Comparison of ENCODE assay signal across 9 mouse cellular contexts in the genomic region with DNA sequence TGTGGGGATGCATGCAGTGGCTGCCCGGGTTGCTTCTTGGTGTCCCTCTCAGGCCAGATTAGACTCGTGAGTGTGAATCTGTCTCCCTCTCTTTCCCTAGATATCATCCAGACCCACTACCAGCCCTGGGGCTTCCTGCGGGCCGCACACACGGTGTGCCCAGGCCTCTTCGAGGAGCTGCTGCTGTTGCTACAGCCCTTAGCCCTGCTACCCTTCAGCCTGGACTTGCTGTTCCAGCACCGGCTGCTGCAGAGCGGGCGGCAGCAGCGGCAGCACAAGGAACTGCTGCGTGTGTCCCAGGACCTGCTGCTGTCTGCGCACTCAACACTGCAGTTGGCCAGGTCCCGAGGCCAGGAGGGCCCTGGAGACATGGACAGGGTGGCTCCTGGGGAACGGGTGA. TPM values are rescaled to one million over a fixed set of nuclear protein-coding genes. Genes with fewer than 3 reads are reported as not detected.
DNase-seq lines count a peak whose midpoint lies in the region; ATAC-seq and TF ChIP-seq lines count a peak whose summit lies in the region.
"Had no signal": no experiment of that assay in that cellular context is flagged by ENCODE, and none has a peak within 500 bp of the region (broad histone marks: within the 10 kb centered on the region; RNA-seq: fewer than 3 reads in every experiment).

No protein-coding gene starts in this region.

- H3K4me2 ChIP-seq in midbrain, embryonic 12.5 days (replicated peaks), result peak overlapping the region; percentile 19
- H3K4me2 ChIP-seq in midbrain, embryonic 14.5 days (ENCODE audit: low read length), result no peak overlapping the region
- H3K4me2 ChIP-seq in intestine, embryonic 16.5 days (ENCODE audit: low read depth, low read length), result peak overlapping the region; percentile 36

- no peaks in the 10 kb centered on the region for H3K9me3 ChIP-seq in midbrain, embryonic 12.5 days
- no peaks in the 10 kb centered on the region for H3K9me3 ChIP-seq in midbrain, embryonic 14.5 days (ENCODE audit: control insufficient read depth, low read length)
- no peaks in the 10 kb centered on the region for H3K9me3 ChIP-seq in intestine, embryonic 16.5 days (ENCODE audit: control insufficient read depth, low read length)

- no peak for TF ChIP-seq POLR2A in small intestine, adult 2 months (IDR thresholded peaks at IDR 0.05; ENCODE audit: low read depth, low read length)

- ATAC-seq in midbrain, embryonic 12.5 days (ENCODE audit: low FRiP score, low read depth), result no peak
- ATAC-seq in midbrain, embryonic 14.5 days (ENCODE audit: low FRiP score, low TSS enrichment), result no peak
- ATAC-seq in intestine, embryonic 16.5 days, result no peak

- H3K4me1 ChIP-seq in midbrain, embryonic 12.5 days, result peaks cover 32% of the 10 kb centered on the region
- 0 out of 2 replicates have a peak, but pooled peaks cover 8% of the 10 kb centered on the region for H3K4me1 ChIP-seq in midbrain, embryonic 14.5 days (ENCODE audit: control insufficient read depth, insufficient read depth, low read length)
- peaks cover 22% of the 10 kb centered on the region for H3K4me1 ChIP-seq in intestine, embryonic 16.5 days (ENCODE audit: control insufficient read depth, insufficient read depth, low read length)
- 0 out of 2 replicates have a peak, but pooled peaks cover 6% of the 10 kb centered on the region for H3K4me1 ChIP-seq in small intestine, adult 2 months (ENCODE audit: control insufficient read depth, insufficient read depth, insufficient read length, low read length)

- H3K27ac ChIP-seq in midbrain, embryonic 12.5 days (replicated peaks), result no peak overlapping the region
- no peak overlapping the region for H3K27ac ChIP-seq in midbrain, embryonic 14.5 days (replicated peaks; ENCODE audit: low read depth, low read length)
- H3K27ac ChIP-seq in intestine, embryonic 16.5 days (ENCODE audit: low read length), result no peak overlapping the region
- H3K27ac ChIP-seq in small intestine, adult 2 months (ENCODE audit: insufficient read depth, low read depth, low read length), result no peak overlapping the region

- DNase-seq in heart, adult 11 months, result peak; percentile 87
- DNase-seq in heart, postnatal 4 days, result no peak
- DNase-seq in midbrain, embryonic 14.5 days, result no peak
- no peak for DNase-seq in cerebellum, adult 9-10 months
- no peak for DNase-seq in frontal cortex, postnatal 36 days (ENCODE audit: low spot score in 2 of 2)

- peaks cover 80% of the 10 kb centered on the region for H3K27me3 ChIP-seq in midbrain, embryonic 12.5 days
- peaks cover 36% of the 10 kb centered on the region; the same call in 1 of the 2 replicates for H3K27me3 ChIP-seq in midbrain, embryonic 14.5 days (ENCODE audit: control insufficient read depth, insufficient read depth, low read length)
- H3K27me3 ChIP-seq in intestine, embryonic 16.5 days (replicated peaks; ENCODE audit: control insufficient read depth, insufficient read depth, low read length), result peaks cover 3% of the 10 kb centered on the region; the same call in 1 of the 2 replicates
- no peaks in the 10 kb centered on the region for H3K27me3 ChIP-seq in small intestine, adult 2 months (ENCODE audit: control insufficient read depth, insufficient read depth, low read length)

- peak overlapping the region; percentile 41 for H3K9ac ChIP-seq in midbrain, embryonic 12.5 days (replicated peaks)
- no peak overlapping the region for H3K9ac ChIP-seq in midbrain, embryonic 14.5 days (replicated peaks; ENCODE audit: low read length)
- H3K9ac ChIP-seq in intestine, embryonic 16.5 days (ENCODE audit: low read depth, low read length), result peak overlapping the region; percentile 43

- no peak overlapping the region; the same call in 1 of the 2 replicates for H3K4me3 ChIP-seq in midbrain, embryonic 12.5 days
- no peak overlapping the region for H3K4me3 ChIP-seq in midbrain, embryonic 14.5 days (replicated peaks; ENCODE audit: low read depth, low read length)
- 0 out of 2 replicates have a peak overlapping the region, but pooled peaks have one; percentile 14 for H3K4me3 ChIP-seq in intestine, embryonic 16.5 days (ENCODE audit: low read length)
- peak overlapping the region; percentile 30 for H3K4me3 ChIP-seq in small intestine, adult 2 months (ENCODE audit: low read depth, low read length)

- no peak for TF ChIP-seq CTCF in small intestine, adult 2 months (IDR thresholded peaks at IDR 0.05; ENCODE audit: extremely low read depth, insufficient read length, insufficient replicate concordance, low read depth, low read length)

- H3K36me3 ChIP-seq in midbrain, embryonic 12.5 days, result peaks cover 56% of the 10 kb centered on the region
- H3K36me3 ChIP-seq in midbrain, embryonic 14.5 days (ENCODE audit: control insufficient read depth, insufficient read depth, low read length), result peaks cover 70% of the 10 kb centered on the region
- H3K36me3 ChIP-seq in intestine, embryonic 16.5 days (ENCODE audit: control insufficient read depth, insufficient read depth, low read length), result peaks cover 36% of the 10 kb centered on the region
- peaks cover 14% of the 10 kb centered on the region for H3K36me3 ChIP-seq in small intestine, adult 2 months (ENCODE audit: control insufficient read depth, insufficient read depth, low read length)

- WGBS in midbrain, embryonic 12.5 days, result 24% methylated on average over 14 of the region's 14 CpGs
- WGBS in midbrain, embryonic 14.5 days, result 23% methylated on average over 14 of the region's 14 CpGs
- WGBS in intestine, embryonic 16.5 days, result 46% methylated on average over 14 of the region's 14 CpGs
- WGBS in small intestine, adult 2 months, result 54% methylated on average over 14 of the region's 14 CpGs

RNA-seq across cellular contexts. Expression of a gene that starts 3.7 kb away (rescaled TPM):
- total RNA-seq in heart, postnatal 4 days (2021), result not detected
- 0.28 and 0.38 TPM in 2 replicates for polyA plus RNA-seq in midbrain, embryonic 12.5 days (2016; fragmentation: Nextera tagmentation; extraction: Ambion mirVana)
- polyA plus RNA-seq in midbrain, embryonic 14.5 days (2014; fragmentation: Nextera tagmentation; extraction: Ambion mirVana), result 0.46 and 0.76 TPM in 2 replicates
- 0.10 and 0.24 TPM in 2 replicates for polyA plus RNA-seq in intestine, embryonic 16.5 days (2015; fragmentation: Nextera tagmentation; extraction: Ambion mirVana)
- polyA plus RNA-seq in small intestine, adult 2 months (2012; rRNA removed), result 0.24 TPM in 1 of 2 replicates, not detected in the other

RNA-seq across cellular contexts. Expression of a gene that starts 16.5 kb away (rescaled TPM):
- 10 to 100 TPM; 41.2 to 45.4 TPM for total RNA-seq in heart, postnatal 4 days (2021)
- polyA plus RNA-seq in midbrain, embryonic 12.5 days (2016; fragmentation: Nextera tagmentation; extraction: Ambion mirVana), result 12.7 and 15.0 TPM in 2 replicates
- 20.9 and 21.2 TPM in 2 replicates for polyA plus RNA-seq in midbrain, embryonic 14.5 days (2014; fragmentation: Nextera tagmentation; extraction: Ambion mirVana)
- polyA plus RNA-seq in intestine, embryonic 16.5 days (2015; fragmentation: Nextera tagmentation; extraction: Ambion mirVana), result 1.7 and 2.2 TPM in 2 replicates
- polyA plus RNA-seq in small intestine, adult 2 months (2012; rRNA removed), result 45.8 and 77.6 TPM in 2 replicates

RNA-seq across cellular contexts. Expression of a gene that starts 29.2 kb away (rescaled TPM):
- under 1 TPM; 0.56 to 0.69 TPM for total RNA-seq in heart, postnatal 4 days (2021)
- 2.0 and 2.9 TPM in 2 replicates for polyA plus RNA-seq in midbrain, embryonic 12.5 days (2016; fragmentation: Nextera tagmentation; extraction: Ambion mirVana)
- polyA plus RNA-seq in midbrain, embryonic 14.5 days (2014; fragmentation: Nextera tagmentation; extraction: Ambion mirVana), result 7.9 and 12.9 TPM in 2 replicates
- polyA plus RNA-seq in intestine, embryonic 16.5 days (2015; fragmentation: Nextera tagmentation; extraction: Ambion mirVana), result 2.5 and 2.6 TPM in 2 replicates
- 2.8 and 11.4 TPM in 2 replicates for polyA plus RNA-seq in small intestine, adult 2 months (2012; rRNA removed)

RNA-seq across cellular contexts. Expression of a gene that starts 43.4 kb away (rescaled TPM):
- total RNA-seq in heart, postnatal 4 days (2021), result 10 to 100 TPM; 39.5 to 41.2 TPM
- polyA plus RNA-seq in midbrain, embryonic 12.5 days (2016; fragmentation: Nextera tagmentation; extraction: Ambion mirVana), result 45.2 and 47.3 TPM in 2 replicates
- 68.1 and 106 TPM in 2 replicates for polyA plus RNA-seq in midbrain, embryonic 14.5 days (2014; fragmentation: Nextera tagmentation; extraction: Ambion mirVana)
- polyA plus RNA-seq in intestine, embryonic 16.5 days (2015; fragmentation: Nextera tagmentation; extraction: Ambion mirVana), result 11.8 and 13.0 TPM in 2 replicates
- 9.4 and 11.2 TPM in 2 replicates for polyA plus RNA-seq in small intestine, adult 2 months (2012; rRNA removed)

RNA-seq across cellular contexts. Expression of a gene that starts 58.3 kb away (rescaled TPM):
- not detected for total RNA-seq in heart, postnatal 4 days (2021)
- polyA plus RNA-seq in midbrain, embryonic 12.5 days (2016; fragmentation: Nextera tagmentation; extraction: Ambion mirVana), result not detected in 2 replicates
- polyA plus RNA-seq in midbrain, embryonic 14.5 days (2014; fragmentation: Nextera tagmentation; extraction: Ambion mirVana), result not detected in 2 replicates
- not detected in 2 replicates for polyA plus RNA-seq in intestine, embryonic 16.5 days (2015; fragmentation: Nextera tagmentation; extraction: Ambion mirVana)
- polyA plus RNA-seq in small intestine, adult 2 months (2012; rRNA removed), result 0.96 and 1.9 TPM in 2 replicates
- polyA plus RNA-seq: brain, embryonic 14.5 days had no signal

Comparison
In these comparisons a context has a peak if more than half of its experiments do, and no peak if none do; other contexts are left out.
1. H3K4me3 ChIP-seq: peak in intestine, embryonic 16.5 days (single experiment) and small intestine, adult 2 months (single experiment); none in midbrain, embryonic 12.5 days (single experiment) and midbrain, embryonic 14.5 days (single experiment).